Mouse (Mus musculus) CH12.LX (cell line): ENCODE results near the gene Olfr263.

Experiments used
- CHD1 ChIP-seq: IDR thresholded peaks from 2 replicates; pipeline ENCODE4 v1.6.1; 2012; ENCODE audit warnings: low read depth, low read length, improper control_type of control experiment, inconsistent platforms
- CTCF ChIP-seq, 2 experiments: IDR thresholded peaks in 1 of 2; conservative IDR thresholded peaks in 1 of 2; 2 replicates each; pipeline ENCODE4 v1.5.1; 2011 to 2012; ENCODE audit warnings: low read depth in 2 of 2, low read length in 2 of 2, improper control_type of control experiment in 1 of 2, inconsistent platforms in 1 of 2, mild to moderate bottlenecking in 1 of 2, moderate library complexity in 1 of 2
- EP300 ChIP-seq: IDR thresholded peaks from 2 replicates; pipeline ENCODE4 v1.6.1; 2011; ENCODE audit warnings: low read length, improper control_type of control experiment
- JUND ChIP-seq: conservative IDR thresholded peaks from 2 replicates; pipeline ENCODE4 v1.6.1; 2011; ENCODE audit warnings: low read depth, low read length, improper control_type of control experiment
- MEF2A ChIP-seq: IDR thresholded peaks from 2 replicates; pipeline ENCODE4 v1.6.1; 2014; ENCODE audit warnings: low read depth, mild to moderate bottlenecking, inconsistent platforms, low read length, improper control_type of control experiment, borderline replicate concordance
- MXI1 ChIP-seq: IDR thresholded peaks from 2 replicates; pipeline ENCODE4 v1.6.1; 2011; ENCODE audit warnings: mild to moderate bottlenecking, low read depth, low read length, improper control_type of control experiment
- POLR2A ChIP-seq: IDR thresholded peaks from 2 replicates; pipeline ENCODE4 v1.6.1; 2011; ENCODE audit warnings: low read depth, mild to moderate bottlenecking, improper control_type of control experiment, low read length
- SMC3 ChIP-seq: IDR thresholded peaks from 2 replicates; pipeline ENCODE4 v1.6.1; 2011; ENCODE audit warnings: low read depth, low read length, improper control_type of control experiment
- TBP ChIP-seq: conservative IDR thresholded peaks from 2 replicates; pipeline ENCODE4 v1.6.1; 2011; ENCODE audit warnings: low read depth, low read length, improper control_type of control experiment
- ZC3H11A ChIP-seq: IDR thresholded peaks from 2 replicates; pipeline ENCODE4 v1.6.1; 2012; ENCODE audit warnings: low read depth, mild to moderate bottlenecking, inconsistent platforms, low read length, improper control_type of control experiment
- ZKSCAN1 ChIP-seq: IDR thresholded peaks from 2 replicates; pipeline ENCODE4 v1.6.1; 2012; ENCODE audit warnings: low read depth, inconsistent platforms, low read length, improper control_type of control experiment, borderline replicate concordance
- ZMIZ1 ChIP-seq: IDR thresholded peaks from 2 replicates; pipeline ENCODE4 v1.6.1; 2012; ENCODE audit warnings: low read depth, mild to moderate bottlenecking, inconsistent platforms, low read length, improper control_type of control experiment

GRCm38 (mm10) chr13:21179367-21179723 is 49.9 kb downstream of the Olfr263 start, which contains the start of gene Trim27:
- TF ChIP-seq CTCF (conservative IDR thresholded peaks at IDR 0.05 in 1 of 2, IDR thresholded peaks at IDR 0.05 in 1 of 2; ENCODE audit: low read depth in 2 of 2, low read length in 2 of 2) (no peak), POLR2A (no peak), TBP (no peak), MEF2A (no peak; the same call in 1 of the 2 replicates), MXI1 (peak; percentile 75; the same call in 1 of the 2 replicates), ZC3H11A (no peak), ZKSCAN1 (no peak), JUND (no peak), CHD1 (no peak), ZMIZ1 (no peak), EP300 (no peak), SMC3 (no peak)
